Mouse (Mus musculus): Measurements from ENCODE around the gene Trim39. TPM values are rescaled to one million over a fixed set of nuclear protein-coding genes. Genes with fewer than 3 reads are reported as not detected.
A peak's percentile ranks its signal among the peaks of the same experiment; 100 is the strongest.
"Not testable (repeated sequence)": the region's sequence is repeated elsewhere in the genome, so short reads cannot be mapped to it uniquely, and the experiment has no call there.

Gene Trim39
- polyA plus RNA-seq, 1 experiment from 2014 or later: 20.5 TPM

- not testable (repeated sequence) for H3K9me3 ChIP-seq; H3K36me3 ChIP-seq (replicated peaks); DNase-seq (ENCODE audit: extremely low spot score, low spot score); H3K4me3 ChIP-seq; H3K27ac ChIP-seq
- peaks cover 39% of the 10 kb centered on the region for H3K27me3 ChIP-seq (ENCODE audit: poor library complexity, severe bottlenecking)
- peaks cover 11% of the 10 kb centered on the region for H3K4me1 ChIP-seq
- 36% methylated on average over 9 of the region's 9 CpGs for WGBS
These were observed 36.7 kb downstream of the Trim39 start for GRCm38 (mm10) chr17:36235300-36235699.

GRCm38 (mm10) chr17:36233572-36233971 lies 38.5 kb downstream of the Trim39 start:
- no peak overlapping the region for H3K27ac ChIP-seq
- no peaks in the 10 kb centered on the region for H3K9me3 ChIP-seq
- no peaks in the 10 kb centered on the region for H3K36me3 ChIP-seq (replicated peaks)
- no peak for DNase-seq (ENCODE audit: extremely low spot score, low spot score)
- no peak overlapping the region for H3K4me3 ChIP-seq
- H3K27me3 ChIP-seq (ENCODE audit: poor library complexity, severe bottlenecking): peaks cover 30% of the 10 kb centered on the region
- 85% methylated on average over 5 of the region's 5 CpGs for WGBS
- peaks cover 11% of the 10 kb centered on the region for H3K4me1 ChIP-seq

DNA sequence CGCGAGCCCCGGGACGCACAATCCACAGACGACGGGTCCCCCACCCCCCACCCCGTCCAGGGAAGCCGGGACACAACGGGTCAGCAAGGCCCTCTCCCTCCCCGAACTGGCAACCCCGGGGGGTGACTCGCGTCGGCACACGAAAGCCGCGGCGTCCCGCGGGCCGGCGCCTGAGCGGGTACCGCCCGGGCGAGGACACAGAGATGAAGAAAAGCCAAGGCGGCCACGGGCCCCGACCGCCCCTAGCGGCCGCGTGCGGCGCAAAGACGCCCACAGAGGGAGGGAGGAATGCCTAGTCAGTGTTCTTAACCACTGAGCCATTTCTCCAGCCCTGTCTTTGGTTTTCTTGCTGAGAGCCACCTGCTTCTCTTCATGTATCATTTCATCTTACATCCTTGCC lies 40.7 kb downstream of the Trim39 start:
- 11% methylated on average over 36 of the region's 36 CpGs for WGBS
- Histone ChIP-seq H3K4me1 (peaks cover 3% of the 10 kb centered on the region; the same call in 1 of the 2 replicates), H3K4me3 (no peak overlapping the region), H3K27ac (no peak overlapping the region), H3K36me3 (replicated peaks) (no peaks in the 10 kb centered on the region), H3K27me3 (ENCODE audit: poor library complexity, severe bottlenecking) (peaks cover 8% of the 10 kb centered on the region), H3K9me3 (no peaks in the 10 kb centered on the region)
- peak; percentile 100 for DNase-seq (ENCODE audit: extremely low spot score, low spot score)

DNA sequence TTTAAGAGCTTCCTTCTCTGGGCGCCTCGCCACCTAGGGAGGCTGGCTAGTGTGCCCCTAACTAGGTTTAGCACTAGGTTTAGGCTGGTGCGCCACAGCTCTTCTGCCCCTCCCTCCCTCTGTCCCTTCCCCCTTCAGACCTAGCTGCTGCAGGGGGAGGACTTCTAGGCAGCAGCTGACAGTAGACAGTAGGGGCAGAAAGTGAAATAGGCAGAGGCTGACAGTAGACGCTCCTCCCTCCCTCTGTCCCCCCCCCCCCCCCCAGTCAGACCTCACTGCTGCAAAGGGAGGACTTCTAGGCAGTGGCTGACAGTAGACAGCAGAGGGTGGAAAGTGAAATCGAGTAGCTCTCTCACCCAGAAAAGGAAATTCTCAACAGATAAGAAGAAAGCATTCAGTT lies 43.0 kb downstream of the Trim39 start:
- Histone ChIP-seq H3K4me3 (no peak overlapping the region), H3K9me3 (no peaks in the 10 kb centered on the region), H3K36me3 (replicated peaks) (no peaks in the 10 kb centered on the region), H3K27ac (no peak overlapping the region), H3K4me1 (peaks cover 6% of the 10 kb centered on the region), H3K27me3 (ENCODE audit: poor library complexity, severe bottlenecking) (peaks cover 22% of the 10 kb centered on the region)
- no peak for DNase-seq (ENCODE audit: extremely low spot score, low spot score)
- WGBS: 19% methylated on average over 5 of the region's 5 CpGs

DNA sequence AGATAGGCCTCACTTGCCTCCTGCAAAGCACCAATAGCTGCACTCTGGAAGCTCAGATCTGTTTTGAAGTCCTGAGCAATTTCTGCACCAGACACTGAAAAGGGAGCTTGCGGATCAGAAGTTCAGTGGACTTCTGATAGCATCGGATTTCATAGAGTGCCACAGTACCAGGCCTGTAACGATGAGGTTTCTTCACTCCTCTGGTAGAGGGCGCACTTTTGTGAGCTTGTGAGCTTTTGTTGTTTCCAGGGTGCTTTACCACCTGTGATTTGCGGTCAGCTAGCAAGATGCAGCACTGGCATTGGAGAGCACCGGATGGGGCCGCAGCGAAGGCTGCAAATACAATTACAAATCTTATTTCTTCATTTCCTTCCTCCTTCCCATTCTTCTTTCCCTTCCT lies 45.1 kb downstream of the Trim39 start:
- Histone ChIP-seq H3K4me1 (peaks cover 6% of the 10 kb centered on the region), H3K27me3 (ENCODE audit: poor library complexity, severe bottlenecking) (peaks cover 32% of the 10 kb centered on the region), H3K9me3 (no peaks in the 10 kb centered on the region), H3K4me3 (no peak overlapping the region), H3K36me3 (replicated peaks) (no peaks in the 10 kb centered on the region), H3K27ac (no peak overlapping the region)
- 14% methylated on average over 8 of the region's 8 CpGs for WGBS
- DNase-seq (ENCODE audit: extremely low spot score, low spot score): no peak

DNA sequence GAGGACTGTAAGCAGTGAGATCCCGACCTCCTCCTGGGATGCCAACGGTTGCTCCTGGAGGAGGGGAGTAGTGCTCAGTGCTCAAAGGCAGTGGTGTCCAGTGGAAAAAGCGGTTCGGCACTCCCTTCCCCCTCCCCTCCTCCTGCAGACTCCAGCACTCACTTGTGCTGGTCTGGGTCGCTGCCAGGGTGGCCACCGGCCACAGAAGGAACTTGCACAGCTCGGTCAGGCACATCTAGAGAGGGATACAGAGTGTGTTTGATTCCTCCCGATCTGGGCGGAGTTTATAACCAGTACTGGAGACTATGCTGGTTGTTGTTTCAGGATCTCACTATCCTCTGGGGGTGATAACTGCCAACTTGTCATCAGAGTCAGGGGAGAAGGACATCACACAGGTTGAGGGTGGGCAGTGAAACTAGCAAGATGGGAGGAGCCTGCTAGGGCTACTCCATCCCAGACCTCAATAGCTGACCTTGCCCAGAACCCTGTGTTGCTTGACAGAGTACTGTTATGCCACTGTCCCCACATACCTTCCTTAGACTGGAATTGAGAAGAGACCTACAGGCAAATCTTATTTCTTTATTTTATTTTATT lies 46.7 kb downstream of the Trim39 start:
- no peak for DNase-seq (ENCODE audit: extremely low spot score, low spot score)
- H3K27me3 ChIP-seq (ENCODE audit: poor library complexity, severe bottlenecking): peaks cover 46% of the 10 kb centered on the region
- WGBS: 9% methylated on average over 9 of the region's 9 CpGs
- H3K4me1 ChIP-seq: peaks cover 6% of the 10 kb centered on the region
- H3K27ac ChIP-seq: no peak overlapping the region
- no peaks in the 10 kb centered on the region for H3K9me3 ChIP-seq
- peak overlapping the region; percentile 14 for H3K4me3 ChIP-seq
- H3K36me3 ChIP-seq (replicated peaks): no peaks in the 10 kb centered on the region

GRCm38 (mm10) chr17:36224451-36224850 lies 47.6 kb downstream of the Trim39 start:
- no peak overlapping the region for H3K4me3 ChIP-seq
- H3K36me3 ChIP-seq (replicated peaks): no peaks in the 10 kb centered on the region
- no peaks in the 10 kb centered on the region for H3K9me3 ChIP-seq
- H3K27me3 ChIP-seq (ENCODE audit: poor library complexity, severe bottlenecking): peaks cover 53% of the 10 kb centered on the region
- no peak overlapping the region for H3K27ac ChIP-seq
- 51% methylated on average over 3 of the region's 3 CpGs for WGBS
- DNase-seq (ENCODE audit: extremely low spot score, low spot score): no peak
- peaks cover 6% of the 10 kb centered on the region for H3K4me1 ChIP-seq

DNA sequence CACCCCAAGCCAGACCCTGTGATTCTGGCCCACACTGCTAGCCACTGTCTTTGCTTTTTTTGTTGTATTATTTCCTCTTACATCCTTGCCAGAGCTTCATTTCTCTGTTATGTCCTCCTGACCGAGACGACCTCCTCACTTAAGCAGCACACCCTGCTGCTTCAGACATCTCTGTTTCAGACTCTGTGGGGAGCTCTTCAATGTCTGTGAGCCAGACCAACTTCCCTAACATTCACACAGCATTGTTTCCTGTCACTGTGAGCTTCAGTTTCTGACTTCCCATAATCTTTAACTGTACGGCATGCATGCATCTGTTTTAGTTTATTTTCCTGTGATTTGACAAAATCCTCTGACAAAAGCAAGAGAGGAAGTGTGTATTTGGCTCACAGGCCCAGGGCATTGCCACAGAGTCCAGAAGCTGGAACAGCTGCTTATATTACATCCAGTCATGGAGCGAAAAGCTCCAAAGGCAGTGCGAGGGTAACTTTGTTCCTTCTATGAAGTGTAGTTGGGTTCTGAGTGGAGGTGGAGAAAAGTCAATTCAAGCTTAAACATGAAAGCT lies 53.4 kb downstream of the Trim39 start:
- peaks cover 85% of the 10 kb centered on the region for H3K27me3 ChIP-seq (ENCODE audit: poor library complexity, severe bottlenecking)
- no peaks in the 10 kb centered on the region for H3K9me3 ChIP-seq
- 54% methylated on average over 5 of the region's 5 CpGs for WGBS

DNA sequence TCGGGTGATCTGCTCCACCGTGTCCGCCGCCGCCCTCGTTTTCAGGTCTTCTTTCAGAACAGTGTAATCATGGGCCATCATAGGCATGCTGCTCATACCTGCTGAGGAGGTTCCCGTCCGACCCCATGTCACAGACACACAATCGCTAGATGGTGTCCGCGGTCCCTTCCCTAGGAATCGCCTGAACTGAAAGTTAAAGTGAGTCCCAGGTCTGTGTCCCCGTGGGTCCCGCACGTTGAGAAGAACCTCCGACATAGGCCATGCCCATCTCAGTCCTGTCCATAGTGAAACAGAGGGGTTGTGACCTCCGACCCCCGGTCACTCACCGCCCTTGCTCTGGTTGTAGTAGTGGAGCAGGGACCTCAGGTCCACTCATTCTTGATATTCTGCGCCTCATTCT lies 56.5 kb downstream of the Trim39 start:
- Histone ChIP-seq H3K27ac (no peak overlapping the region), H3K27me3 (ENCODE audit: poor library complexity, severe bottlenecking) (peaks cover 97% of the 10 kb centered on the region), H3K4me1 (peaks cover 9% of the 10 kb centered on the region), H3K36me3 (replicated peaks) (no peaks in the 10 kb centered on the region), H3K4me3 (peak overlapping the region; percentile 13), H3K9me3 (no peaks in the 10 kb centered on the region)
- WGBS: 2% methylated on average over 20 of the region's 20 CpGs
- DNase-seq (ENCODE audit: extremely low spot score, low spot score): no peak

More for the DNA sequence above, 53.4 kb downstream of the Trim39 start:
- no peak for DNase-seq (ENCODE audit: extremely low spot score, low spot score)
- H3K27ac ChIP-seq: no peak overlapping the region
- no peaks in the 10 kb centered on the region for H3K36me3 ChIP-seq (replicated peaks)
- no peak overlapping the region for H3K4me3 ChIP-seq
- H3K4me1 ChIP-seq: peaks cover 9% of the 10 kb centered on the region

Other genes starting within 250 kb of the Trim39 start
- gene H2-T23, start 239.4 kb downstream of the Trim39 start, polyA plus RNA-seq (2016; fragmentation: Nextera tagmentation; extraction: Ambion mirVana): 2.1 and 3.3 TPM in 2 replicates
- 6.8 and 8.1 TPM in 2 replicates for gene H2-T22, start 229.5 kb downstream of the Trim39 start, polyA plus RNA-seq (2016; fragmentation: Nextera tagmentation; extraction: Ambion mirVana)
- not detected in 2 replicates for gene Gm6034, start 229.3 kb downstream of the Trim39 start, polyA plus RNA-seq (2016; fragmentation: Nextera tagmentation; extraction: Ambion mirVana)
- gene Gm11127, start 213.9 kb downstream of the Trim39 start, polyA plus RNA-seq (2016; fragmentation: Nextera tagmentation; extraction: Ambion mirVana): not detected in 2 replicates
- not detected in 2 replicates for gene Gm19684, start 150.6 kb downstream of the Trim39 start, polyA plus RNA-seq (2016; fragmentation: Nextera tagmentation; extraction: Ambion mirVana)
- gene Gm7030, start 142.8 kb downstream of the Trim39 start, polyA plus RNA-seq (2016; fragmentation: Nextera tagmentation; extraction: Ambion mirVana): not detected in 2 replicates
- gene Gm8909, start 103.7 kb downstream of the Trim39 start, polyA plus RNA-seq (2016; fragmentation: Nextera tagmentation; extraction: Ambion mirVana): not detected in 2 replicates
- not detected in 2 replicates for gene H2-T3, start 82.0 kb downstream of the Trim39 start, polyA plus RNA-seq (2016; fragmentation: Nextera tagmentation; extraction: Ambion mirVana)
- 94.4 and 98.2 TPM in 2 replicates for gene Rpp21, start 14.2 kb downstream of the Trim39 start, polyA plus RNA-seq (2016; fragmentation: Nextera tagmentation; extraction: Ambion mirVana)
- 0.21 TPM in 1 of 2 replicates, not detected in the other for gene H2-M10.2, start 14.2 kb upstream of the Trim39 start, polyA plus RNA-seq (2016; fragmentation: Nextera tagmentation; extraction: Ambion mirVana)
- not detected in 2 replicates for gene H2-M10.1, start 53.9 kb upstream of the Trim39 start, polyA plus RNA-seq (2016; fragmentation: Nextera tagmentation; extraction: Ambion mirVana)
- gene H2-M10.3, start 96.2 kb upstream of the Trim39 start, polyA plus RNA-seq (2016; fragmentation: Nextera tagmentation; extraction: Ambion mirVana): not detected in 2 replicates
- gene H2-M10.4, start 190.1 kb upstream of the Trim39 start, polyA plus RNA-seq (2016; fragmentation: Nextera tagmentation; extraction: Ambion mirVana): not detected in 2 replicates